Mouse (Mus musculus) cerebellum, adult 8-10 months (tissue): ENCODE results near the gene Srrm2.

Source experiments
- DNase-seq: peaks from one replicate; pipeline ENCODE4 v3.0.0; 2022

The Srrm2 gene

GRCm38 (mm10) chr17:23807918-23808317 is 17.6 kb downstream of the Srrm2 start:
- no peak for DNase-seq

- no peak for DNase-seq
These were observed 25.3 kb downstream of the Srrm2 start for GRCm38 (mm10) chr17:23815641-23816040.

- no peak for DNase-seq
These were observed 28.2 kb downstream of the Srrm2 start for GRCm38 (mm10) chr17:23818579-23818978.

GRCm38 (mm10) chr17:23819235-23819634 is 28.9 kb downstream of the Srrm2 start:
- DNase-seq = no peak

DNA sequence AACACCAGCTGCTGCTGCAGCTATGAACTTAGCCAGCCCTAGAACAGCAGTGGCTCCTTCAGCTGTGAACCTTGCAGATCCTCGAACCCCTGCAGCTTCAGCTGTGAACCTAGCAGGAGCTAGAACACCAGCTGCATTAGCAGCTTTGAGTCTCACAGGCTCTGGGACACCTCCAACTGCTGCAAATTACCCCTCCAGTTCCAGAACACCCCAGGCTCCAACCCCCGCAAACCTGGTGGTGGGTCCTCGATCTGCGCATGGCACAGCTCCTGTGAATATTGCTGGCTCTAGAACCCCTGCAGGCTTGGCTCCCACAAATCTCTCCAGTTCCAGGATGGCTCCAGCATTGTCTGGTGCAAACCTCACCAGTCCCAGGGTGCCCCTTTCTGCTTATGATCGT is 30.4 kb downstream of the Srrm2 start:
- DNase-seq = no peak

GRCm38 (mm10) chr17:23822094-23822493 is 31.8 kb downstream of the Srrm2 start:
- no peak for DNase-seq

GRCm38 (mm10) chr17:23823018-23823417 is 32.7 kb downstream of the Srrm2 start:
- no peak for DNase-seq

DNA sequence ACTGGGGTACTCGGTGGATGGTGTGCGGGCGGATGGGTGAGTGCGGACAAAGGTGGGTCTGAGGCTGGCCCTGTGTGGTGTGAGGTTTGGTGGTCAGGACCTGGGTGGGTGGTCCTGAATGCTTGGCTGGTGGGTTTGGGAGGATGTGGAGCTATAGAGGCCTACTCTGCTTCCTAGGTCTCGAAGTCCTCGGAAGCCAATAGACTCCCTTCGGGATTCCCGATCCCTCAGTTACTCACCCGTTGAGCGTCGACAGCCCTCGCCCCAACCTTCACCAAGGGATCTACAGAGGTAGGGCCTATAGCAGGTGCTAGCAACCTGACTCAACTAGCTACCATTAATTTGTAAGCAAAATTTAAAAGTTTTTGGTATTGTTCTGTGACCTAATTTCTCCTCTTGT is 33.3 kb downstream of the Srrm2 start:
- DNase-seq = no peak

- DNase-seq = no peak
These were observed 35.3 kb downstream of the Srrm2 start for GRCm38 (mm10) chr17:23825591-23825990.

DNA sequence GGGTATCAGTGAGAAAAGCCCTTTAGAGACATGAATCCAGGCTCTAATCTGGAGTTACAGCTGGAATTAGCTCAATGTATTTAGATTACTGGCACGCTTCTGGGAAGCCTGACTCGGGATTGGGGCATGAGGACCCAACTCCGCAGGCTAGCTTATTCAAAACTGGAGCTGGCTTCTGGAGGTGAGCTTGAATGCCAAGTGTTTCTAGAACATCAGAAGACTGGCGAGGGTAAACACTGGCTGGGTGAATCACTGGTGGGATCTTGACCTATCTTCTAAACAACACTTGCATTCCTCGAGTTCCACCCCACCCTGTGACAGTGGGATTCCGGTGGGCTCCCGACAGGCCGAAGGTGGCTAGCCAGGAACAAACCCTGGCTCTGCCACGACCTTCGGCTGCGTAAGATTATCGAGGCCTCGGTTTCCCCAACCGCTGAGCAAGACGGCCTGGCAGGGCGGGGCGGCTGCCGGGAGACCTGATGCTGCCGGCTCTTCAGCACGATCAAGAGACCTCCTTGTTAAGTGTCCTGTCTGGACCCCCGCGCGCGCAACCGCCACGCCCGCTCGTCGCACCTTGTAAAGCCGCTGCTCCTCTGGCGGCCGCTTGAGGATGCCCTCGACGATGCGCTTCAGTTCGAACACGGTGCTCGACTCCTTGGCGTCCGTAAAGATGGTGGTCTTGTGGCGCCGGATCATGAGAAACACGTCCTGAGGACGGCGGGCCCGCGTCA is 38.1 kb downstream of the Srrm2 start:
- DNase-seq = peak; percentile 59

GRCm38 (mm10) chr17:23829064-23829619 is 38.8 kb downstream of the Srrm2 start, which contains the start of gene Elob:
Gene Elob (minus strand): TSS chr17:23829136.
- DNase-seq = peak; percentile 82

DNA sequence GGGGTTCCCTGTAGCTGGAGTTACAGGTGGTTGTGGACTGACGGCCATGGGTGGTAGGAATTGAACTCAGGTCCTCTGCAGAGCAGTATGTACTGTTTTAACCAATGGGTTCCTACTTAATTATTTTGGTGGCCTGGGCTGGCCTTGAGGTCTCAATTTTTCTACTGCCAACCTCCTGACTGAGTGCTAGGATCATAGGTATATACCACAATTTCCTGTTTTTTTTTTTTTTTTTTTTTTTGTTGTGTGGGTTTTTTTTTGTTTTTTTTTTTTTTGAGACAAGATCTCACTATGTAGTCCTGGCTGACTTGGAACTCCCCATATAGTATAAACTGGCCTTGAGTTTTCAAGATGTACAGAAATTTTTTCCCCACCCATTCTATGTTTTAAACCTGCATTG is 40.9 kb downstream of the Srrm2 start:
- DNase-seq = no peak

DNA sequence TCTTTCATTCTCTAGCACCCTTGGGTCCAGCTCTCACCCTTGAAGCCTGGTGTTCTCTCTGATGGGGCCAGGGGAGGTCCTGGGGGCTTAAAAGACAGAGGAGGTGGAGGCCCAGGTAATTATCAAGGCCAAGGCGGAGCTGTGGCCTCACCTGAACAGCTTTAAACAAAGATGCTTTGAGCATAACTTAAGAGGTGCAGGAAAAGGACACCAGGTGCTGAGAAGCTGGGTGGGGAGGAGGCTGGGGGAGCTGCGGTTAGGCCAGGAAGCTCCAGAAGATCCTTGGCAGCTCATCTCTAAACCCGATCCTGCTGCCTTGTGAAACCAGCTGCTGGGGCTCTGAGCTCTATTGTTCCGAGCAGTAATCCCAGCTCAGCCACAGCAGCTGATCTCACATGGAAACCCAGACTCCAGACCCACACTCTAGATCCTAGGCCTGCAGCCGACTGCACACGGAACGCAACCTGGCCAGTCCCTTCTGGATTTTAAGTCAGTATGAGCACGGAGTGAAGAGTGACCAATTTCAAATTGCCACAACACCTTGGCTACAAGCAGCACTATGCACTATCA is 45.8 kb downstream of the Srrm2 start, which contains the start of gene Prss33:
Gene Prss33 (minus strand): TSS at position 51 of the 570 bp plus-strand sequence.
- DNase-seq = no peak

GRCm38 (mm10) chr17:23841145-23841544 is 50.8 kb downstream of the Srrm2 start:
- peak; percentile 65 for DNase-seq

DNA sequence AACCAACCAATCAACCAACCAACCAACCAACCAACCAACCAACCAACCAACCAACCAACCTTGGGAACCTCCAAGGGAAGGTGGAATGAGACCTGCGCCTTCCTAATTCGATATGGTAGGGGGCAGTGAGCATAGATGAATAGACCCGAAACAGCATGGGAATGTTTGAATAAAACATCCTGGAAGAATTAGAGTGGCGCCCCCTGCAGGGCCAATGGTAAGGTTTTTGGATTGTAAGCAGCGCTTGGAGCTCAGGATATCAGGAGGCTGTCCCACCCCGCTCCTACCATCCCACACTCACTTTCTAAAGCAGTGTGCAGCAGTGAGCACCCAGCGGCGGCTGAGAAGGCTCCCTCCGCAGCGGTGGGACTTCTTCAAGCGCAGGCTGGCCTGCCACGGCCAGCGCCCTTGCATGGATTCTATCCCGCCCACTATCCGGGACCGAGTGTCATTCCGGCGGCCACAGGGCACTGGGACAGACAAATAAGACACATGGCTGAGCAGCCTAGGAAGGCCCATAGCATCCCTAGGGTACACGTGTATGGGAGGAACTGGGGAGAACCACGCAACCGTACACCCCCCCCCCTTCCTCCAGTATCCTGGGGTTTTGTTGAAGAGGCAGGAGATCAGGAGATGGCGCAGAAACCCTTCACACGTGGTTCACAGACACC is 52.9 kb downstream of the Srrm2 start:
- DNase-seq = no peak

DNA sequence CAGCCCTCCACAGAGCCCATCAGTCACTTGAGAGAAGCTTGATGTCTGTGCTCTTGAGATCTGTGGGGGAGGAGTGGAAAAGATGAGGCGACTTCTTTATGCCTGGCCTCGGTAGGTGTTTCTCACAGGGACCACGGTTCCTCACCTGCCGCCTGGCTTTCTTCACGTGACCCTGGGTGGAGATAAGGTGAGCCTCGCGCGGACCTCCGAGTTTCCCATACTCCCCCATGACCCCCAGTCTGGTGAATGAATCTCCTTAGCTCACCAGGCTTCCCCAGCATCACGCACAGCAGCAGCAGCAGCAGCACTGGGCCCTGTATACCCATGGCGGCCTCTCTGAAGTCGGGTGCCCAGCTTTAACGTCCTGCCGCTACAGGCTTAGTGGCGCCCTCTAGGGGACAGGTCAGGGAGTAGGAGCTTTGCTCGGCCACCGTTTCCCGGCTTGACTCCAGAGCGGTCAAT is 53.5 kb downstream of the Srrm2 start, which contains the start of the genes Prss32 and Prss41:
Gene Prss32 (plus strand): TSS at position 44 of the 462 bp plus-strand sequence.
Gene Prss41 (minus strand): TSS at position 361 of the 462 bp plus-strand sequence.
- peak; percentile 64 for DNase-seq

DNA sequence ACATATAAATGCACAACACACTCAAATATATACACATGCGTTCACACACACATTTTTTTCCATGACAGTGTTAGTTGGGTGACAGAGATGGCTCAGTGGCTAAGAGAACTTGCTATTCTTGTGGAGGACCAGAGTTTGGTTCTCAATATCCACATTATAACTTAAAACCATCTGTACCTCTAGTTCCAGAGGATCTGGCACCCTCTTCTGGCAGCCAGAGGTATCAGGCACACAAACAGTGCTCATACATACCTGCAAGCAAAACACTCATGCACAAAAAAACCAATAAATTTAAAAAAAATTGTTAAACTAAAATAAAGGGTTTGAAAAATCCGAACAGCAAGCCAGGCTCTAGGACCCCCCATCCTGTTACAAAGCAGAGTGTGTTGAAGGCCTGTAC is 59.7 kb downstream of the Srrm2 start:
- no peak for DNase-seq

- DNase-seq = peak; percentile 44
These were observed 60.8 kb downstream of the Srrm2 start for GRCm38 (mm10) chr17:23850853-23851749.

GRCm38 (mm10) chr17:23853292-23853691 is 63.0 kb downstream of the Srrm2 start:
- no peak for DNase-seq

DNA sequence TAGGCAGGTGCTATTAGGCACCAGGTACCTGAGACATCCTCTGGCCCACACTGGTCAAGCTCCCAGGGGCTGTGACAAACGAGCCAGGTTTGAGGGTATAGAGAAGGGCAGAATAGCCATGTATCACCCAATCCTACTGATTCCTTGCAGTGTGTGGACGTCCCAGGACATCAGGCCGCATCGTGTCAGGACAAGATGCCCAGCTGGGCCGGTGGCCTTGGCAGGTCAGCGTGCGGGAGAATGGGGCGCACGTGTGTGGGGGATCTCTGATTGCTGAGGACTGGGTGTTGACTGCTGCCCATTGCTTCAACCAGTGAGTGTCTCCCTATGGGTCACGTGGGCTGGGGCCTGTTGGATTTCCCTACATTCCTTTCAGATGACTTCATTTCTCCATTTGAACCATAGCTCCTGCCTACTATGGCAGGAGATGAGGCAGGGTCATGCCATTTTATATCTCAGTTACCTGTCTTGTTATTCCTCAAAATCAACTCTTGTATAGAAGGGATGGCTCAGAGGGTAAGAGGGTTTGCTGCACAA is 64.0 kb downstream of the Srrm2 start:
- no peak for DNase-seq

- DNase-seq = no peak
These were observed 66.9 kb downstream of the Srrm2 start for GRCm38 (mm10) chr17:23857193-23857592.

GRCm38 (mm10) chr17:23857913-23858312 is 67.6 kb downstream of the Srrm2 start:
- no peak for DNase-seq
